Mouse (Mus musculus) CH12.LX (cell line): ENCODE measurements around the gene Zdhhc12. TPM values are rescaled to one million over a fixed set of nuclear protein-coding genes. Genes with fewer than 3 reads are reported as not detected.

Source experiments
- DNase-seq: peaks from one replicate; pipeline ENCODE4 v3.0.0-alpha.2; 2013; ENCODE audit errors: extremely low read depth
- H3K27ac ChIP-seq: 2 replicates; pipeline ENCODE4 v1.5.1; 2012; ENCODE audit warnings: low read depth, mild to moderate bottlenecking, control low read depth, moderate library complexity; ENCODE audit not compliant: insufficient read depth
- H3K27me3 ChIP-seq: replicated peaks from 2 replicates; pipeline ENCODE3; 2012; ENCODE audit warnings: inconsistent platforms
- H3K36me3 ChIP-seq, 2 experiments: replicated peaks in 1 of 2; 2 replicates each; pipeline versions ENCODE3 to v1.6.1; 2012; ENCODE audit warnings: inconsistent platforms in 1 of 2, low read length in 1 of 2, mild to moderate bottlenecking in 1 of 2, mixed read lengths in 1 of 2, moderate library complexity in 1 of 2; ENCODE audit not compliant: control insufficient read depth in 1 of 2, insufficient read depth in 1 of 2
- H3K4me1 ChIP-seq, 2 experiments: 2 replicates each; pipeline ENCODE4 v1.6.1; 2012; ENCODE audit warnings: inconsistent platforms in 1 of 2, moderate library complexity in 1 of 2; ENCODE audit not compliant: insufficient read depth in 2 of 2, control insufficient read depth in 1 of 2
- H3K4me2 ChIP-seq: 2 replicates; pipeline ENCODE4 v1.6.1; 2012; ENCODE audit warnings: low read depth, mild to moderate bottlenecking, control low read depth; ENCODE audit not compliant: poor library complexity, insufficient read depth, severe bottlenecking
- H3K4me3 ChIP-seq, 3 experiments: fragments of 150-350 bp in 1 of 3; sonication (generic) in 1 of 3; replicated peaks in 1 of 3; 2 replicates each; pipeline versions ENCODE3 to v1.5.1; 2011 to 2012; ENCODE audit warnings: low read depth in 2 of 3, low read length in 2 of 3, mild to moderate bottlenecking in 2 of 3, moderate library complexity in 2 of 3, control low read depth in 1 of 3, improper control_type of control experiment in 1 of 3, inconsistent platforms in 1 of 3, mixed read lengths in 1 of 3; ENCODE audit not compliant: poor library complexity in 1 of 3
- H3K79me2 ChIP-seq: replicated peaks from 2 replicates; pipeline ENCODE4 v1.6.1; 2012; ENCODE audit warnings: mild to moderate bottlenecking, moderate library complexity; ENCODE audit not compliant: control insufficient read depth, poor library complexity, insufficient read depth, severe bottlenecking; ENCODE audit errors: extremely low read depth
- H3K9ac ChIP-seq: 2 replicates; pipeline ENCODE4 v1.6.1; 2012; ENCODE audit warnings: low read depth, mild to moderate bottlenecking, control low read depth, moderate library complexity; ENCODE audit not compliant: insufficient read depth
- H3K9me3 ChIP-seq: replicated peaks from 2 replicates; pipeline ENCODE3; 2012; ENCODE audit warnings: low read length, inconsistent platforms, mixed read lengths
- BHLHE40 ChIP-seq: IDR thresholded peaks from 2 replicates; pipeline ENCODE4 v1.6.1; 2011; ENCODE audit warnings: mild to moderate bottlenecking, low read depth, low read length, improper control_type of control experiment
- CHD2 ChIP-seq: IDR thresholded peaks from 2 replicates; pipeline ENCODE4 v1.6.1; 2011; ENCODE audit warnings: low read length, improper control_type of control experiment
- CTCF ChIP-seq, 2 experiments: IDR thresholded peaks in 1 of 2; conservative IDR thresholded peaks in 1 of 2; 2 replicates each; pipeline ENCODE4 v1.5.1; 2011 to 2012; ENCODE audit warnings: low read depth in 2 of 2, low read length in 2 of 2, improper control_type of control experiment in 1 of 2, inconsistent platforms in 1 of 2, mild to moderate bottlenecking in 1 of 2, moderate library complexity in 1 of 2
- EP300 ChIP-seq: IDR thresholded peaks from 2 replicates; pipeline ENCODE4 v1.6.1; 2011; ENCODE audit warnings: low read length, improper control_type of control experiment
- HCFC1 ChIP-seq: IDR thresholded peaks from 2 replicates; pipeline ENCODE4 v1.6.1; 2012; ENCODE audit warnings: low read depth, mild to moderate bottlenecking, inconsistent platforms, low read length, improper control_type of control experiment
- IRF4 ChIP-seq: IDR thresholded peaks from 2 replicates; pipeline ENCODE4 v1.6.1; 2014; ENCODE audit warnings: low read depth, mild to moderate bottlenecking, inconsistent platforms, low read length, improper control_type of control experiment
- JUN ChIP-seq: IDR thresholded peaks from 2 replicates; pipeline ENCODE4 v1.6.1; 2011; ENCODE audit warnings: low read depth, mild to moderate bottlenecking, low read length, improper control_type of control experiment, moderate library complexity; ENCODE audit not compliant: insufficient read depth
- JUND ChIP-seq: conservative IDR thresholded peaks from 2 replicates; pipeline ENCODE4 v1.6.1; 2011; ENCODE audit warnings: low read depth, low read length, improper control_type of control experiment
- MAFK ChIP-seq: IDR thresholded peaks from 2 replicates; pipeline ENCODE4 v1.6.1; 2011; ENCODE audit warnings: low read length, improper control_type of control experiment; ENCODE audit not compliant: insufficient replicate concordance
- MEF2A ChIP-seq: IDR thresholded peaks from 2 replicates; pipeline ENCODE4 v1.6.1; 2014; ENCODE audit warnings: low read depth, mild to moderate bottlenecking, inconsistent platforms, low read length, improper control_type of control experiment, borderline replicate concordance
- MXI1 ChIP-seq: IDR thresholded peaks from 2 replicates; pipeline ENCODE4 v1.6.1; 2011; ENCODE audit warnings: mild to moderate bottlenecking, low read depth, low read length, improper control_type of control experiment
- MYC ChIP-seq: IDR thresholded peaks from 2 replicates; pipeline ENCODE4 v1.6.1; 2011; ENCODE audit warnings: low read depth, mild to moderate bottlenecking, improper control_type of control experiment, low read length
- NELFE ChIP-seq: IDR thresholded peaks from 2 replicates; pipeline ENCODE4 v1.6.1; 2011; ENCODE audit warnings: low read depth, low read length, improper control_type of control experiment
- NRF1 ChIP-seq: IDR thresholded peaks from 2 replicates; pipeline ENCODE4 v1.6.1; 2014; ENCODE audit warnings: low read depth, mild to moderate bottlenecking, inconsistent platforms, low read length, improper control_type of control experiment, moderate library complexity
- PAX5 ChIP-seq: IDR thresholded peaks from 2 replicates; pipeline ENCODE4 v1.6.1; 2012; ENCODE audit warnings: low read length, inconsistent platforms, mixed read lengths
- RAD21 ChIP-seq: IDR thresholded peaks from 2 replicates; pipeline ENCODE4 v1.6.1; 2011; ENCODE audit warnings: low read depth, mild to moderate bottlenecking, low read length, improper control_type of control experiment, moderate library complexity
- RCOR1 ChIP-seq: conservative IDR thresholded peaks from 2 replicates; pipeline ENCODE4 v1.6.1; 2012; ENCODE audit warnings: low read depth, mild to moderate bottlenecking, inconsistent platforms, low read length, improper control_type of control experiment
- SIN3A ChIP-seq: IDR thresholded peaks from 2 replicates; pipeline ENCODE4 v1.6.1; 2012; ENCODE audit warnings: low read length, improper control_type of control experiment, inconsistent platforms
- SMC3 ChIP-seq: IDR thresholded peaks from 2 replicates; pipeline ENCODE4 v1.6.1; 2011; ENCODE audit warnings: low read depth, low read length, improper control_type of control experiment
- TBP ChIP-seq: conservative IDR thresholded peaks from 2 replicates; pipeline ENCODE4 v1.6.1; 2011; ENCODE audit warnings: low read depth, low read length, improper control_type of control experiment
- USF1 ChIP-seq: IDR thresholded peaks from 2 replicates; pipeline ENCODE4 v1.6.1; 2014; ENCODE audit warnings: low read depth, mild to moderate bottlenecking, inconsistent platforms, low read length, improper control_type of control experiment
- USF2 ChIP-seq: conservative IDR thresholded peaks from 2 replicates; pipeline ENCODE4 v1.6.1; 2011; ENCODE audit warnings: low read depth, low read length, improper control_type of control experiment
- ZKSCAN1 ChIP-seq: IDR thresholded peaks from 2 replicates; pipeline ENCODE4 v1.6.1; 2012; ENCODE audit warnings: low read depth, inconsistent platforms, low read length, improper control_type of control experiment, borderline replicate concordance
- ZMIZ1 ChIP-seq: IDR thresholded peaks from 2 replicates; pipeline ENCODE4 v1.6.1; 2012; ENCODE audit warnings: low read depth, mild to moderate bottlenecking, inconsistent platforms, low read length, improper control_type of control experiment
- ZNF384 ChIP-seq: IDR thresholded peaks from 2 replicates; pipeline ENCODE4 v1.6.1; 2012; ENCODE audit warnings: low read depth, low read length, improper control_type of control experiment, inconsistent platforms
- dilution Hi-C: fragments of 300-500 bp; cut with MboI; formaldehyde crosslinking; loops from 2 replicates; pipeline ENCODE4 v1.14.3; 2020; ENCODE audit warnings: low sequenced_read_pairs; ENCODE audit not compliant: extremely low pct_unique_long_range_greater_than_20kb, extremely low pct_ligation_motif_present
- in situ Hi-C: fragments of 300-500 bp; cut with MboI; formaldehyde crosslinking; loops from 3 replicates; pipeline ENCODE4 v1.14.3; 2019; ENCODE audit warnings: low sequenced_read_pairs, low pct_ligation_motif_present, low pct_unique_long_range_greater_than_20kb, mixed read lengths
- polyA plus RNA-seq: library from polyadenylated mRNA; unstranded; fragments of >175 nt; gene quantifications from 2 replicates; pipeline ENCODE4 v1.2.1, GENCODE M21; 2012; ENCODE audit warnings: low read depth; ENCODE audit not compliant: insufficient read length
- total RNA-seq, 2 experiments: library from RNA; depleted of rRNA; stranded (reverse); fragments of 300-350 nt in 1 of 2; fragments of >200 nt in 1 of 2; gene quantifications; 2 replicates each; pipeline ENCODE4 v1.2.3; 2012 to 2014

Gene Zdhhc12
- total and polyA plus RNA-seq, 3 experiments = 15.6 to 42.8 (median 36.5) TPM

GRCm38 (mm10) chr2:30095882-30096527 lies 2.6 kb upstream of the Zdhhc12 start:
- in situ Hi-C loops (no loop called here), dilution Hi-C loops (no loop called here)
- no peak overlapping the region for H3K4me3 ChIP-seq
- peaks cover 3% of the 10 kb centered on the region; the same call in 1 of the 2 replicates for H3K79me2 ChIP-seq
- no peak overlapping the region for H3K27ac ChIP-seq
- TF ChIP-seq ZNF384 (no peak), SIN3A (0 out of 2 replicates have a peak, but pooled peaks have one; percentile 35), USF1 (no peak), MXI1 (peak; percentile 41; the same call in 1 of the 2 replicates), HCFC1 (no peak), MAFK (no peak), NELFE (0 out of 2 replicates have a peak, but pooled peaks have one; percentile 10), NRF1 (no peak), EP300 (no peak), RAD21 (peak; percentile 87), CTCF (conservative IDR thresholded peaks at IDR 0.05 in 1 of 2, IDR thresholded peaks at IDR 0.05 in 1 of 2; ENCODE audit: low read depth in 2 of 2, low read length in 2 of 2) (peak; percentile 53 to 92; a peak in 3 of 4 replicates), MYC (peak; percentile 56; the same call in 1 of the 2 replicates), TBP (no peak), JUND (no peak), ZMIZ1 (no peak), PAX5 (no peak), CHD2 (no peak), BHLHE40 (no peak), IRF4 (no peak), ZKSCAN1 (no peak), SMC3 (peak; percentile 82), JUN (no peak), USF2 (no peak), MEF2A (no peak), RCOR1 (no peak)
- DNase-seq = peak; percentile 70
- H3K27me3 ChIP-seq = no peaks in the 10 kb centered on the region
- peaks cover 22 to 56% of the 10 kb centered on the region in 2 experiments for H3K4me1 ChIP-seq
- peaks cover 21 to 67% of the 10 kb centered on the region in 2 experiments for H3K36me3 ChIP-seq
- no peak overlapping the region for H3K9ac ChIP-seq
- no peak overlapping the region for H3K4me2 ChIP-seq
- no peaks in the 10 kb centered on the region for H3K9me3 ChIP-seq
